Mouse (Mus musculus): ENCODE results near the gene Cdkl5.

DNA sequence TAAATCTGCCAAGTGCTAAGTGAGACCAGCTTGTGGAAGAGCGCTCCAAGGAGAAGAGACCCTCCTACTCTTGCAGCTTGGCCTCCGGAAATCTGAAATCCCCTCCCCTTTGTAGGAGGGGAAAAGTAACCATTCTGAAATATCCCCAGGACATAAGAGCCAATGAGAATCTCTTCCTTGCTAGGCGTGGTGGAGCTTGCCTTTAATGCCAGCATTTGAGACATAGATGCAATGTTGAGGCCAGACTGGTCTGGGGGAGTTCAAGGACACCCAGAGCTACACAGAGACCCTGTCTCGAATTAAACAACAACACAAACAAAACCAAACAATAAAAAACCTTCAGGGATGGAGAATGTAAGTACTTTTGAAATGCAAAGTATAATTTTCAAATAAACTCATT lies 87.6 kb downstream of the Cdkl5 start, which contains the start of gene Gja6:
- no peak for TF ChIP-seq POLR2A (IDR thresholded peaks at IDR 0.05; ENCODE audit: low read depth, low read length)
- no peak for TF ChIP-seq CTCF (IDR thresholded peaks at IDR 0.05; ENCODE audit: extremely low read depth, insufficient read depth, insufficient read length, insufficient replicate concordance)
